Mouse (Mus musculus) small intestine, adult 2 months (tissue): Measurements from ENCODE around the gene Bahcc1. TPM values are rescaled to one million over a fixed set of nuclear protein-coding genes. Genes with fewer than 3 reads are reported as not detected.

Experiments used
- H3K27ac ChIP-seq: fragments of 200-500 bp; 2 replicates; pipeline ENCODE4 v1.5.1; 2012; ENCODE audit warnings: low read depth, low read length, control low read depth, inconsistent platforms; ENCODE audit not compliant: insufficient read depth
- H3K27me3 ChIP-seq: fragments of 200-500 bp; 2 replicates; pipeline ENCODE4 v1.6.1; 2012; ENCODE audit warnings: mild to moderate bottlenecking, moderate library complexity, low read length, inconsistent platforms; ENCODE audit not compliant: control insufficient read depth, insufficient read depth
- H3K36me3 ChIP-seq: fragments of 200-500 bp; 2 replicates; pipeline ENCODE4 v1.6.1; 2012; ENCODE audit warnings: mild to moderate bottlenecking, low read length, control low read depth, inconsistent platforms; ENCODE audit not compliant: control insufficient read depth, insufficient read depth
- H3K4me1 ChIP-seq: fragments of 200-500 bp; 2 replicates; pipeline ENCODE4 v1.6.1; 2012; ENCODE audit warnings: low read length, inconsistent platforms, mixed read lengths; ENCODE audit not compliant: control insufficient read depth, insufficient read depth, insufficient read length
- H3K4me3 ChIP-seq: fragments of 200-500 bp; 2 replicates; pipeline ENCODE4 v1.5.1; 2012; ENCODE audit warnings: low read depth, mild to moderate bottlenecking, control low read depth, inconsistent platforms, low read length, moderate library complexity
- CTCF ChIP-seq: fragments of 200-500 bp; IDR thresholded peaks from 2 replicates; pipeline ENCODE4 v1.5.1; 2012; ENCODE audit warnings: low read depth, mild to moderate bottlenecking, control low read depth, inconsistent platforms, low read length, moderate library complexity, mixed read lengths; ENCODE audit not compliant: insufficient replicate concordance, insufficient read length; ENCODE audit errors: extremely low read depth
- POLR2A ChIP-seq: fragments of 200-500 bp; IDR thresholded peaks from 2 replicates; pipeline ENCODE4 v1.6.1; 2012; ENCODE audit warnings: low read depth, mild to moderate bottlenecking, control low read depth, inconsistent platforms, low read length, moderate library complexity
- WGBS: fragments of 180-500 bp; shearing (Covaris S2); methylation state at CpG from one replicate; pipeline ENCODE4 v1.1.7; 2018; 5-methylcytosine and 5-hydroxymethylcytosine counted together
- polyA plus RNA-seq: library from polyadenylated mRNA; depleted of rRNA; stranded (reverse); fragments of >200 nt; gene quantifications from 2 replicates; pipeline ENCODE4 v1.2.3, GENCODE M21; 2012

Bahcc1 gene
- polyA plus RNA-seq, 1 experiment, result 15.4 TPM

- 85% methylated on average over 6 of the region's 6 CpGs for WGBS
- no peak overlapping the region for H3K4me3 ChIP-seq
- H3K27ac ChIP-seq, result no peak overlapping the region
- TF ChIP-seq CTCF (no peak), POLR2A (no peak)
- H3K36me3 ChIP-seq, result no peaks in the 10 kb centered on the region
- H3K4me1 ChIP-seq, result peaks cover 15% of the 10 kb centered on the region
- no peaks in the 10 kb centered on the region for H3K27me3 ChIP-seq
These were observed 9.4 kb downstream of the Bahcc1 start for GRCm38 (mm10) chr11:120241981-120242725.

DNA sequence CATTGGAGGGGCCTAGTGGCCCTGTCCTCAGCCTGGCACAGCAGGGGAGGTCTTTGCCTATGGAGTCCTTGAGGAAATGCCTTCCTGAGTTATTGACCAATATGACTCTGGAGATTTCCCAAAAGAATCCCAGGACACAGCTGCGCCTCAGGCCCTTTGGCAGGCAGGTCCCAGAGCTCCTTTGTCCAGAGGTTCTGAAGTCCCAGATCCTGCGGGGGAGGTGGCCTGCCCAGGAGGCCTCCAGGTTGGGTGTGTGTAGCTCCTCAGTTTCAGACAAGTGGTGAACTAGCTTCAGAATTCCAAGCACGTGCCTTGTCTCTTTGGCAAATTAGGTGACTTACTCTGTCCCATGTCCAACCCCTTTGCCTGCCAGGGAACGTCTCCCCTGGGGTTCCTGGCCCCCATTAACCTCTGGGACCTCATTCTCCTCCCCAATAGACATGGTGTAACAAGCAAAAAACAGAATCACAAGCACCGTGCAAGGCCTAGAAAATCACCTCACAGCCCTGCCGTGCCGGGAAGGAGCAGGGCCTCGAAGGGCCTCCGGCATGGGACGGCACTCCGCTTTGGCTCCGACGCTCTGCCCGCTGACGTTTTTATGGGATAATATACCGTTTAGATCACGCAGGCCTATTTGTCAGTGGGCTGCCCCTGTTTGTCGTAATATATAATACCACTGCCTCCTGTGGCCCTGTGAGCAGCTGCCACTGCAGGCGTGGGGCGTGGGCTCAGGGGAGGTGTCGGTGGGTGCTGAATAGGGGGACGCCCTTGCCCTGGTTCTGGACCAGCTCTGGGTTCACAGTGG, 10.2 kb downstream of the Bahcc1 start:
- Histone ChIP-seq H3K4me3 (no peak overlapping the region), H3K36me3 (no peaks in the 10 kb centered on the region), H3K27ac (no peak overlapping the region), H3K4me1 (peaks cover 15% of the 10 kb centered on the region), H3K27me3 (no peaks in the 10 kb centered on the region)
- 90% methylated on average over 22 of the region's 22 CpGs for WGBS
- TF ChIP-seq CTCF (no peak), POLR2A (no peak)

GRCm38 (mm10) chr11:120243531-120243820, 10.7 kb downstream of the Bahcc1 start:
- Histone ChIP-seq H3K27ac (no peak overlapping the region), H3K4me1 (peaks cover 15% of the 10 kb centered on the region), H3K4me3 (no peak overlapping the region), H3K27me3 (no peaks in the 10 kb centered on the region), H3K36me3 (no peaks in the 10 kb centered on the region)
- no peak for TF ChIP-seq CTCF
- TF ChIP-seq POLR2A, result no peak
- 85% methylated on average over 6 of the region's 6 CpGs for WGBS

DNA sequence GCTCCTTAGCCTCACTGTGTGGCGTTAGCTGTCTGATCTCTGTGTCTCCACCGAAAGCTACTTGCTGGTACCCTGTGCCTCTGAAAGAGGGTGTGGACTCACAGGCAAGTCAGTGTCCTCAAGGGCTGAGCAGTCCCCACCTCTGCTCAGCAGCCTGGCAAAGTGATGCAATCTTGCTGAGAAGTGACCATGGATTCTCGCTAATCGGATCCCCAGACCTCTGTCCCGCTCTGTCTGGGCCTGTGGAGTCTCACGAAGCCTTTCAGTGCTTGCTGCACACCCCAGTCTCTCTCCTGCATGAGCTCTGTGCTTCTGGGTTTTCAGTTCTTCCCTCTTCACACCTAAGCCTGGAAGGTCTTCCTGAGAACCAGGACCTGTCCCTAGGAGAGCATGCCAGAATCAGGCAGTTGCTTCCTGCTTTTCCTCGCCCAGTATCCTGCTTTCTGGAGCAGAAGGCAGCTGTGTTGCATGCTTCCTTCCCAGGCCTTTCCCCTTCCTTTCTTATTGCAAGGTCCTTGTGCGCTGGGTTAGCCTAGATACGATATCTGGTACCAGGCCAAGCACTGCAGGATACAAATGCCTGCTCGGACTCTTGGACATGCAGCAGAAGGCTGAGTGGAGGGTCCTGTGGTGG, 15.5 kb downstream of the Bahcc1 start:
- Histone ChIP-seq H3K4me3 (no peak overlapping the region), H3K36me3 (no peaks in the 10 kb centered on the region), H3K27me3 (no peaks in the 10 kb centered on the region), H3K4me1 (peaks cover 3% of the 10 kb centered on the region), H3K27ac (no peak overlapping the region)
- WGBS, result 88% methylated on average over 10 of the region's 10 CpGs
- TF ChIP-seq CTCF, result no peak
- no peak for TF ChIP-seq POLR2A

GRCm38 (mm10) chr11:120248899-120249298, 16.2 kb downstream of the Bahcc1 start:
- Histone ChIP-seq H3K4me1 (peaks cover 3% of the 10 kb centered on the region), H3K27ac (no peak overlapping the region), H3K27me3 (no peaks in the 10 kb centered on the region), H3K4me3 (no peak overlapping the region), H3K36me3 (no peaks in the 10 kb centered on the region)
- TF ChIP-seq CTCF (no peak), POLR2A (no peak)
- 90% methylated on average over 6 of the region's 6 CpGs for WGBS

- no peaks in the 10 kb centered on the region for H3K27me3 ChIP-seq
- no peak overlapping the region for H3K4me3 ChIP-seq
- TF ChIP-seq POLR2A, result no peak
- TF ChIP-seq CTCF, result no peak
- no peak overlapping the region for H3K27ac ChIP-seq
- H3K36me3 ChIP-seq, result no peaks in the 10 kb centered on the region
- 81% methylated on average over 18 of the region's 18 CpGs for WGBS
- H3K4me1 ChIP-seq, result peaks cover 11% of the 10 kb centered on the region
These were observed 18.5 kb downstream of the Bahcc1 start for GRCm38 (mm10) chr11:120250991-120251949.

- Histone ChIP-seq H3K36me3 (no peaks in the 10 kb centered on the region), H3K4me1 (peaks cover 17% of the 10 kb centered on the region), H3K27me3 (no peaks in the 10 kb centered on the region), H3K4me3 (no peak overlapping the region), H3K27ac (no peak overlapping the region)
- WGBS, result 79% methylated on average over 6 of the region's 6 CpGs
- TF ChIP-seq CTCF (no peak), POLR2A (no peak)
These were observed 19.2 kb downstream of the Bahcc1 start for GRCm38 (mm10) chr11:120251950-120252308.
